Mouse (Mus musculus) adrenal gland (tissue): ENCODE measurements at regions not wholly inside any gene's neighbourhood (a gene's known extent, or its start where the extent isn't known, plus 50 kb on each side); places are given as distances from the start of the nearest gene placed in this dataset.

Experiments
- intact Hi-C: fragments of 180-260 bp; cut with DNase I; formaldehyde crosslinking; loops from one replicate; pipeline ENCODE4 v1.15.1; 2025

DNA sequence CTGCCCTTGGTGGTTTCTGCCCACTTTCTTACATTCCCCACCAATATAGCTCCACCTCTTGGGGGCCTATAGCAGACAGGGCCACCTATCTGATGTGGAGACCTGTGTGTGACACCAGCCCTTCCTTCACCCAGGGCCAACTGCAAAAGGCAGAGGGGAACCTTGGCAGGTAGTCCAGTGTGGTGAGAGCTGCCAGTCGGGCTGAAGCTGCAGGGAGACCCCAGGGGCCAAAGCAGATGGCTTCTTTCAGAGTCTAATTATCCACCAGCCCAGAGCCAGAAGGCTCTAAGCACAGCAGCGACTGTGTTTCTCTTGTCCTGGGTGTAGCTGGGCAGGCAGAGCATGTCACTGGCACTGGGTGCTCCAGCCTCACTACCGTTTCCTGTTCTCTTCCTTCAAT, 104.5 kb downstream of the Chst1 start:
- intact Hi-C loops = no loop called here

DNA sequence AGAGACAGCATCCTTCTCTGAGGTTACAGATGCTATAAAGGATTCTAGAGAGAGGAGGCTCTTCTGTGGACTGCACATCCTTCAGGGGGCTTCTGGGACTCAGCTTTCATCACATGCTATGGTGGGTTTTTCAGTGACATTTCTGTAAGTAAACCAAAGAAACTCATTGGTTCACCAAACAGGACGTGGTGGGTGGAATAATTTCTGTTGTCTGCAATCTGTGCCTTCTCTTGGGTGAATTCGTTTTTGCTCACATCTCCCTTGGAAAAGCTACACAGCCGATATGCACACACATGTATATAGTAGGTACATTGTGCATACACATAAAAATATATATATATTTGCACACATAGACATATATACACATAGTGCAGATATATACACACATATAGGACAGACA, 110.2 kb downstream of the Chst1 start:
- intact Hi-C loops = no loop called here

DNA sequence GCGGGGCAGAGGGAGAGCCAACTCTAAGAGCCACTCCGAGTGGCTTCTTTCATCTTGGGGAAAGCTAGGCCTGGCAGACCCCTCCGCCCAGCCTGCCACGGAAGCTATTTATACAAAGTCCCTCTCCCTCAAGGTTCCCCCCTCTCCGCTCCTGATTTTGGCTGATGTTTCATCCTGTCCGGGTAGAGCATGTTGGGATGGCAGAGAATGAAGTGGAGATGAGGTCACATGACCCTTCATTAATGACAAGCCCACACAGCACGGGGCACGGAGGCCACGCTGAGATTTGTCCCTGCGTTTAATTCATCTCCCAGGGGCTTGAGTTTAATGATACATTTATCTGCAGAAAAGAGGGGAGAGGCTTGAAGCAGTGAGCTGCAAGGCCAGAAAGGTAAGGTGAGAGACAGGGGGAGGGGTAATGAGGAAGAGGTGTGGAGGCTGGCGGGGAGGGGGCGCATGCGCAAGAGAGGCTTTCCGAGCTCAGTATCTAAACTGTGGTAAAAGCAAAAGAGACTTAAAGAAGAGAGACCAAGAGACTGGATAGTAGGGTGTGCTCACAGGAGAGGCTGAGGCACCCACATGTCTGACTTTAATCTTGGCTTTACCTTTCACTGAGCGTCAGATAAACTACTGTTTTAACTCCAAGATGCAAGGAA, 111.7 kb downstream of the Chst1 start:
- intact Hi-C loops = no loop called here

- intact Hi-C loops = no loop called here
These were observed 113.0 kb downstream of the Chst1 start for GRCm38 (mm10) chr2:92712266-92713144.

DNA sequence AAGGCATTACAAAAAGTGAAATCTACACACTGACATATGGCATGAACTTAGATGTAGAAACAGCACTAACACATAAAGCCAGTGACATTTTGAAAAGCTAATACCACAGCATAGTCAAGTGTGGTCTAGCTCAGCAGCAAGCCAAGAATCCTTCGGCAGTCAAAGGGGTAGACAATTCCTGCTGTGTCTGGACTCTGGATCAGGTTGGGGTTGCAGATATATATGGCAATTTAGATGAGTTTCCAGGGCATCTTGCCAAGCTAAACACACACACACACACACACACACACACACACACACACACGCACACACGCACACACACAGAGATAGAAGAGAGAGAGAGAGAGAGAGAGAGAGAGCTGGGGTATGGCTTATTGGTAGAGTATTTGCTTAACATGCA, 118.2 kb downstream of the Chst1 start:
- intact Hi-C loops = no loop called here

GRCm38 (mm10) chr2:92721951-92722350, 122.4 kb downstream of the Chst1 start:
- intact Hi-C loops = no loop called here

DNA sequence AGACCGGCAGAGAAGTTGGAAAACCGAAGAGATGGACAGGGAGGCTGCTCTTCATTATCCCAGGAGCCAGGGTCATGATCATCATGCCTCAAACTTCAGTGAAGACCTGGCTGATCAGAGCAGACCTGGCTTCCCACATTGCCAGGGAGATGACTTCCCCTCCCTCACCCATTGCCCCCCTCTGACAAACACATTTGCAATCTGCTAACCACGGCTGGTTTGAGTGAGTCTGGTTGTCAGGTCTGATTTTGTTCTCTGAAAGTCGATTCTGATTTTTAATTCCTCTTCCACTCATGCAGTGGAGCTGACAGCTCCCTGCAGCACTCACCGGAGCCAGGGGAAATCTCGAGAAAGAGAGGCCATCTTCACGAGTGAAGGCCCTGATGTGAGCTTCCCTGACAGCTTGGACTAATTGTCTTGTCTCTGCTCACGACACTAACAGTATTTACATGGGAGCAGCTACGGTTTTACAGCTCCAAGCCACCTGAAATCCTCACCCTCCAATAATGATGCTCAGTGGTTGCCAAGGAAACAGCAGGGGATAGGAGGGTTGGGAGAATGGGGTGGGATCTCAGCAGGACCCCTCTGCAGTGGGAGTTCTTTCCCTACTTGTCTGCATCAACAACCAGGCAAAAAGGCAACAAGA, 124.2 kb downstream of the Chst1 start:
- intact Hi-C loops = no loop called here

GRCm38 (mm10) chr2:92726640-92727039, 127.1 kb downstream of the Chst1 start:
- intact Hi-C loops = no loop called here

- intact Hi-C loops = no loop called here
These were observed 127.7 kb downstream of the Chst1 start for GRCm38 (mm10) chr2:92727241-92727640.

- intact Hi-C loops = no loop called here
These were observed 128.9 kb downstream of the Chst1 start for GRCm38 (mm10) chr2:92728388-92728787.

DNA sequence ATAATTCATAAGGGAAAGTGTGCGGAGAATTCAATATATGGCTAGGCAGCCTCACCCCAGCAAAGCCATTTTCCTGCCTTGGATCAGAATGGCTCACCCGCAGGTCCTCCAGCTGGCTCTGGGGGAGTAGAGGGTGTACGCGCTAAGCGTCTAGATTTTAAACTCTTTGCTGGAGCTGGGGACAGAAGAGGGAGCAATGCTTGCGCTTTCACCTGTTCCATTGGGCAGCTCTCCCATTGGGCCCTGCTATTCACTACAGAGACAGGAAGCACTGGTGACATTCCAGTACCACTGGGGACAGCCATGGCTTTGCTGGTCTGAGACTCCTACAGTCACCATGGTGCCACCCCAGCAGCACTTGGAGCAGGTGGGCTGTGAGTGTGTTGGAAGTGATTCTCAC, 130.9 kb downstream of the Chst1 start:
- intact Hi-C loops = no loop called here

DNA sequence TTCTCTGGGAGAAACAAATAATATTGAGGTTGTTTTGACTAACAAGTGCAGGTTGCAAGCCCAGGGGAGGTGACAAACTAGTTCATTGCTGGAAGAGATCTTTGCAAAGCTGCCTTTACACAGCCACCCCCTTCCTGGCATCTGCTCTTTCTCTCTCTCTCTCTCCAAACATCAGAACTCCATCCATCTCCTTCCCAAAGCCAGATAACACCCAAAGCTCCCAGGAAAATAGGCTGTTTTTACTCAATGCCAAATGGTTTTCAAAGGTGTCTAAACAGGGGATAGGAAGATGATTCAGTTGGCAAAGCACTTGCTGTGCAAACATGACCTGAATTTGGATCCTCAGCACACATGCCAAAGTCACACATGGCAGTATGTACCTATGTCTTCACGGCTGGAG, 133.9 kb downstream of the Chst1 start:
- intact Hi-C loops = no loop called here

DNA sequence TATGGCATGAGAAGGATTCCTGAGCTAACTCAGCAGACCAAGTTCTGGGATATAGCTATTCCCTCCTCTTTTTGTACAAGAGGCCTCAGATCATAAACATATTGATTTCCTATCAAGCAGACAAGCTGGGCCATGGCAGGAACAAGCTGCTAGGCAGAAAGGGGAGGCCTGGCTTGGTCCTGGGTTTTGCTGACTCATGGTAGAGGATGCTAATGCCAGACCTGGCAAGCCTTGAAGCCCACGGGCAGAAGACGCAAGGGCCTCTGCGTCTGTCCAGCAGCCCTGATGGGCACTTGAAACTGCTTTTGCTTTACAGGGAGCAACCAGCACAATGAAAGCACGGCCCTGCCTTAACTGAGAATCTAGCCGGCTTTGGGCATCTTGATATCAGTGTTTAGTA, 136.3 kb downstream of the Chst1 start:
- intact Hi-C loops = no loop called here

- intact Hi-C loops = no loop called here
These were observed 137.8 kb downstream of the Chst1 start for GRCm38 (mm10) chr2:92737301-92737700.

DNA sequence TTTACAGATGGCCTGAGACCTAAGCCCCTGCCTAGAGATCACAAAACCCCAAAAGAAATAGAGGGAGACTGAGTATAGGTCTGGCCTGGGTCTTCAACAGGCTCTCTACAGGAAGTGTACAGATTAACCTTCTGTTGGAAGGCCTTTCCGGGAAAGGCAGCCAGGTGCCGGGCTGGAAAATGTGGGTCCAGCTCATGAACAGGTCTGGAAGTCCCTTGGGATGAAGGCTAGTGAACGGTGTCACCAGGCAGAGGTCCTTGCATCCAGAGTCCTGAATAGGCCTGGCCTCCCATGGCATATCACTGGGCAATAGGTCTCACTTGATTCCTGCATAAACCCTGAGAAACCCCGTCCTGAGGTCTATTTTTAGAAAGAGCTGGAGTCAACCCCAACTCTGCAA, 140.1 kb downstream of the Chst1 start:
- intact Hi-C loops = no loop called here

DNA sequence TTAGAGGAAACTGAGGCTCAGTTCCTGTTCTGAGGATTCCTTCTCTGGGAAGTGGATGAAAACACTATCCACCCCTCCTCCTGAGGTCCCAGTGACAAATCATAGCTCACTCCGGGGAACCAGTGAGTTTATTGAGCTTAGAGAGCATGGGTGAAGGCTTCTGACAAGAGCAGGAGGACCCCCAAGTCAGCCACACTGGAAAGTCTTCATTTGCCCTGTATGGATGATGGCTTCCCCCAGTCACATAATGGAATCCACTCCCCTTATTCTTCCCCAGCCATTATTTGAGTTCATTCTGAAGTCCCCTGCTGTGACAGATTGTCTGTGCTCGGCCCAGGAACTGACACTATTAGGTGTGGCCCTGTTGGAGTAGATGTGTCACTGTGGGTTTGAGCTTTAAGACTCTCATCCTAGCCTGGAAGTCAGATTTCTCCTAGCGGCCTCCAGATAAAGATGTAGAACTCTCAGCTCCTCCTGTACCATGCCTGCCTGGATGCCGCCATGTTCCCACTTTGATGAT, 141.3 kb downstream of the Chst1 start:
- intact Hi-C loops = no loop called here

DNA sequence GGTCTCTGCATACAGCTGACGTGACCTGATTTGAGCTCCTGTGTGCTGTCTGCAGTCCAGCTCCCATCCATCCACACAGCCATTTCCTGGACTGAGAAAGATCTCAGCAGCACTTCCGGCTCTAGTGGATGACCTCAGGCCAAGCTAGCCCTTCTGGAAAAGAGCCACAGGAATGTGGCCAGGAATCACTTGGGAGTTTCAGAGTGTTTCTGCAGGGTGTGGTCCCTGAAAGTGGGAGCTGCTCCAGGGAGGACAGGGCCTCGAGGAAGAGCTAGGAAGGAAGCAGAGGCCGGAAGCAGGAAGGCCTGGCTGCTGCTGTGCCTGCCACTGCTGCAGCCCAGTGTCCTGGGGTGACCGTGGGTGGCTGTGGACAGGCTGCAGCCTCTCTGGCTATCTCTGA, 142.5 kb downstream of the Chst1 start:
- intact Hi-C loops = no loop called here

GRCm38 (mm10) chr2:92742671-92743070, 143.2 kb downstream of the Chst1 start:
- intact Hi-C loops = no loop called here

- intact Hi-C loops = no loop called here
These were observed 143.6 kb downstream of the Chst1 start for GRCm38 (mm10) chr2:92743152-92743551.

DNA sequence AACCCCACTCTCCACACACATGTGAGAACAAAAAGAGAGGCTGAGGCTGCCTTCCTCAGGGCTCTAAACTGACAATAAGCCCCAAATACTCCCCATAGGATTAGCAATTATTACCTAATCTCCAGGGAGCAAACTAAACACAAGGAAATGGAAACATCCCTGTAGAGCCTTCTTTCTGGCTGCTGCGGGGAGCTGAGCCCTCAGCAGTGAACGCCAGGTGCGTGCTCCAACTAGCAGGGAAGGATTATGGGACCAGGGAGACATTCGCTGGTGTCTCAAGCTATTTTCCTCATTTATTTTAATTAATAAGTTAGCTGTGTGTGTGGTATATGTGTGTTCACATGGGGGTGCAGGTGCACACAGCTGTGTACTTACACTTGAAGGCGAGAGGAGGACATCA, 144.4 kb downstream of the Chst1 start:
- intact Hi-C loops = no loop called here

DNA sequence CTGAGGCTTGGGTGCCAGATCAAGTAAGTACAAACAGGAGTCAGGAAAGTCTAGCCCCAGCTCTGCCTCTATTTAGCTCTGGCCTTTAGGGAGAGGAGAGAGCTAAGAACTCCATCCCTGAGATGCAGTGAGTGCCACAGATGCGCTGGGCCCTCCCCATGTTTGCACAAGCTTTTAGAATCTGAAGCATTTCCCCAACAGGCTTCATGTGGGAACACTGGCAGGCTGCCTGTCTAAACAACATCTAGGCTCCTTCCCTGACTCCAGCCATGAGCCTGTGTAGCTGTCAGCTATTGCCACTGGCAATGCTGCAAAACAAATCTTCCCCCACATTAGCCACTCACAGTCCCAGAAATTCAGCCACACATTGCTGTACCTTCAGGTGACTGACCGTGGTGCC, 147.9 kb downstream of the Chst1 start:
- intact Hi-C loops = no loop called here

DNA sequence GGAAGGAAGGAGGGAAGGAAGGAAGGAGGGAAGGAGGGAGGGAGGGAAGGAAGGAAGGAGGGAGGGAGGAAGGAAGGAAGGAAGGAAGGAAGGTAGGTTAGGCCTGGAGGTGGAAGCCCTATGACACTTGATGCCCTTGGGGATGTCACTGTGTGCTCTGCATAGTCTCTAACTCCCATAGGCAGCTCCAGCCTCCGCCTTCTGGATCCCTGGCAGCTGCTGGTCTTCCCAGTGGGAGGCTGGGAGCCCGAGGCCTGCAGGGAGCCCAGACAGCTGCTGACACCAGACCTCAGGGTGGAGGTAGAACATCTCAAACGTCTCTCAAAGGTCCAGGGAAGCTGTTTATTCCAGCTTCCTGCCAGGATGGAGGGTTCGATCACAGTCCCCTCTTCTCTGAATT, 150.6 kb downstream of the Chst1 start:
- intact Hi-C loops = no loop called here
